Mouse (Mus musculus): ENCODE results near the gene Klf16. TPM values are rescaled to one million over a fixed set of nuclear protein-coding genes. Genes with fewer than 3 reads are reported as not detected.

The Klf16 gene
- polyA plus RNA-seq, 1 experiment, result 7.7 TPM

- TF ChIP-seq CTCF (IDR thresholded peaks at IDR 0.05; ENCODE audit: control insufficient read depth, insufficient read depth, insufficient replicate concordance, low read depth, low read length) (no peak), POLR2A (IDR thresholded peaks at IDR 0.05; ENCODE audit: control insufficient read depth, low read depth, low read length) (no peak)
These were observed 4.6 kb downstream of the Klf16 start for GRCm38 (mm10) chr10:80572477-80572876.

DNA sequence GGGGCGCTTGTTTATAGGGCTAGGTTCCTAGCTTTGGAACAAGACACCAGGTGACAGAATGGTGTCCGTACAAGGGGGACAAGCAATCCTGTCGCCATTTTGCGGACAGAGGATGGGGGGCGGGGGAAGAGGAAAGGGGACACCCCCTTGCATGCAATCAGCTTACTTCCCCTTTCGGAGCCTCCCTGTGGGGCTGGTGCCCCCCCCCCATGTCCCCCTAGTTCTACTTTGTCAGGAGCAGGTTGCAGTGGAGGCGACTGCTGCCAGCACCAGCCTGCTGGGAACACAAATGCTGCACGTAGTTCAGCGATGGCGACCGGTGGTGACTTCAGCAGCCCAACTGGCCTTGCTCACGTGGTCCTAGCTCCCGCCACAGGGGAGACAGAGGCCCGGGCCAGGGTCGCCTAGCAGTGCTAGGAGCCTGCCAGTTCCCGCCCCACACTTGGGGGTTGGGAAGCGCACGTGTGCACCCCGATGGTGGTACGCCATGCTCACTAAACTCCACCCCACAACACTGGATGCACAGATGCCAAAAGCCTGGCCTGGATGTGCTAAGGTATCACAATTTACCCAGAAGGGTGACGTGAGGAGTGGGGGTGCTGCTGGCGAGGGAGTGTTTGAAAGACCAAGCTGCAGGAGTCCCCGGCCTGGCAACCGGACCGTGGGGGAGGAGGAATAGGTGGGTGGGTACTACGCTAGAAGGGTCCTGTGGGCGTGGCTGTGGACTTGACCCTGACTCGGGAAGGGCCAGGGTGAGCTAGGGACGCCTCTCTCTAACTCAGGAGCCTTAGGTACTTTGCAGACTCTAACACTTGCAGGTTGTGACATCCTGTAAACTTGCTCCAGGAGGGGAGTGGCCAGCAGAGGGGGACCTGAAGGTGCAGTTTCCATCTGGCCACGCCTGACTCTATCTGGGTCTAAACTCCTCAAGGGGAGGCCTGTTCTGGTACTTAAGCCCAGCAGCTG is 6.0 kb downstream of the Klf16 start:
- H3K4me1 ChIP-seq (ENCODE audit: control insufficient read depth, insufficient read depth, low read length), result peaks cover 36% of the 10 kb centered on the region
- H3K27ac ChIP-seq (ENCODE audit: control insufficient read depth, insufficient read depth, low read depth, low read length), result no peak overlapping the region
- no peak overlapping the region for H3K4me3 ChIP-seq (ENCODE audit: control insufficient read depth, low read depth, low read length)
- TF ChIP-seq POLR2A (IDR thresholded peaks at IDR 0.05; ENCODE audit: control insufficient read depth, low read depth, low read length) (no peak), CTCF (IDR thresholded peaks at IDR 0.05; ENCODE audit: control insufficient read depth, insufficient read depth, insufficient replicate concordance, low read depth, low read length) (no peak)
- no peaks in the 10 kb centered on the region for H3K36me3 ChIP-seq (ENCODE audit: control insufficient read depth, insufficient read depth, low read length)
- no peaks in the 10 kb centered on the region for H3K27me3 ChIP-seq (ENCODE audit: control insufficient read depth, insufficient read depth, low read length)

More at GRCm38 (mm10) chr10:80572477-80572876, 4.6 kb downstream of the Klf16 start:
- Histone ChIP-seq H3K4me1 (ENCODE audit: control insufficient read depth, insufficient read depth, low read length) (peaks cover 41% of the 10 kb centered on the region), H3K27ac (ENCODE audit: control insufficient read depth, insufficient read depth, low read depth, low read length) (no peak overlapping the region), H3K27me3 (ENCODE audit: control insufficient read depth, insufficient read depth, low read length) (no peaks in the 10 kb centered on the region), H3K36me3 (ENCODE audit: control insufficient read depth, insufficient read depth, low read length) (no peaks in the 10 kb centered on the region), H3K4me3 (ENCODE audit: control insufficient read depth, low read depth, low read length) (no peak overlapping the region)

DNA sequence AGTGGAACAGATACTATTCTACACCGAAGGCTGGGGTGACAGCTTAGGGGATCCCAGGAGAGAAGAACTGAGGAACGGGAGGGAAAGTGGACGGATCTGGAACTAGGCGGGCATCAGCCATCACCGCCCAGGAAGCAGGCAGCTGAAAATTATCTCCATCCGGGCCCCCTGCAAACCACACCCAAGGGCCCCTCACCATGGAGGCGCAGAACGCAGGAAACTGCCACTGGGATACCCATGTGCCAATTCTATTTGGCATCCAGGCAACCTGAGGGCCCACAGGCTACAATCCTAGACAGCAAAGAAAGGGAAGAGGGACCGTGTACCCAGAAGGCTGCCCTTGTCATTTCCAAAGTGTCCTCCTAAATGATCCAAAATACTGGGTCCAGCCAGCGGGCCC is 6.7 kb downstream of the Klf16 start:
- TF ChIP-seq POLR2A (IDR thresholded peaks at IDR 0.05; ENCODE audit: control insufficient read depth, low read depth, low read length) (no peak), CTCF (IDR thresholded peaks at IDR 0.05; ENCODE audit: control insufficient read depth, insufficient read depth, insufficient replicate concordance, low read depth, low read length) (no peak)
- Histone ChIP-seq H3K27ac (ENCODE audit: control insufficient read depth, insufficient read depth, low read depth, low read length) (no peak overlapping the region), H3K36me3 (ENCODE audit: control insufficient read depth, insufficient read depth, low read length) (no peaks in the 10 kb centered on the region)

GRCm38 (mm10) chr10:80569664-80570066 is 7.5 kb downstream of the Klf16 start:
- TF ChIP-seq CTCF (IDR thresholded peaks at IDR 0.05; ENCODE audit: control insufficient read depth, insufficient read depth, insufficient replicate concordance, low read depth, low read length) (no peak), POLR2A (IDR thresholded peaks at IDR 0.05; ENCODE audit: control insufficient read depth, low read depth, low read length) (no peak)
- Histone ChIP-seq H3K4me3 (ENCODE audit: control insufficient read depth, low read depth, low read length) (no peak overlapping the region), H3K4me1 (ENCODE audit: control insufficient read depth, insufficient read depth, low read length) (peaks cover 27% of the 10 kb centered on the region), H3K27me3 (ENCODE audit: control insufficient read depth, insufficient read depth, low read length) (no peaks in the 10 kb centered on the region), H3K36me3 (ENCODE audit: control insufficient read depth, insufficient read depth, low read length) (no peaks in the 10 kb centered on the region), H3K27ac (ENCODE audit: control insufficient read depth, insufficient read depth, low read depth, low read length) (no peak overlapping the region)

More for the DNA sequence above, 6.7 kb downstream of the Klf16 start:
- H3K4me1 ChIP-seq (ENCODE audit: control insufficient read depth, insufficient read depth, low read length), result peaks cover 29% of the 10 kb centered on the region
- H3K4me3 ChIP-seq (ENCODE audit: control insufficient read depth, low read depth, low read length), result no peak overlapping the region
- H3K27me3 ChIP-seq (ENCODE audit: control insufficient read depth, insufficient read depth, low read length), result no peaks in the 10 kb centered on the region

- Histone ChIP-seq H3K4me1 (ENCODE audit: control insufficient read depth, insufficient read depth, low read length) (peaks cover 27% of the 10 kb centered on the region), H3K27ac (ENCODE audit: control insufficient read depth, insufficient read depth, low read depth, low read length) (no peak overlapping the region), H3K36me3 (ENCODE audit: control insufficient read depth, insufficient read depth, low read length) (no peaks in the 10 kb centered on the region), H3K27me3 (ENCODE audit: control insufficient read depth, insufficient read depth, low read length) (no peaks in the 10 kb centered on the region), H3K4me3 (ENCODE audit: control insufficient read depth, low read depth, low read length) (no peak overlapping the region)
- no peak for TF ChIP-seq CTCF (IDR thresholded peaks at IDR 0.05; ENCODE audit: control insufficient read depth, insufficient read depth, insufficient replicate concordance, low read depth, low read length)
- TF ChIP-seq POLR2A (IDR thresholded peaks at IDR 0.05; ENCODE audit: control insufficient read depth, low read depth, low read length), result no peak
These were observed 8.2 kb downstream of the Klf16 start for GRCm38 (mm10) chr10:80568876-80569275.

GRCm38 (mm10) chr10:80566375-80567092 is 10.6 kb downstream of the Klf16 start:
- TF ChIP-seq POLR2A (IDR thresholded peaks at IDR 0.05; ENCODE audit: control insufficient read depth, low read depth, low read length) (no peak), CTCF (IDR thresholded peaks at IDR 0.05; ENCODE audit: control insufficient read depth, insufficient read depth, insufficient replicate concordance, low read depth, low read length) (peak; percentile 98)
- Histone ChIP-seq H3K4me3 (ENCODE audit: control insufficient read depth, low read depth, low read length) (no peak overlapping the region), H3K27ac (ENCODE audit: control insufficient read depth, insufficient read depth, low read depth, low read length) (no peak overlapping the region), H3K36me3 (ENCODE audit: control insufficient read depth, insufficient read depth, low read length) (no peaks in the 10 kb centered on the region), H3K4me1 (ENCODE audit: control insufficient read depth, insufficient read depth, low read length) (peaks cover 26% of the 10 kb centered on the region), H3K27me3 (ENCODE audit: control insufficient read depth, insufficient read depth, low read length) (no peaks in the 10 kb centered on the region)

All from testis, adult 2 months (tissue).